Mouse (Mus musculus): Measurements from ENCODE around the gene Zic1.

DNA sequence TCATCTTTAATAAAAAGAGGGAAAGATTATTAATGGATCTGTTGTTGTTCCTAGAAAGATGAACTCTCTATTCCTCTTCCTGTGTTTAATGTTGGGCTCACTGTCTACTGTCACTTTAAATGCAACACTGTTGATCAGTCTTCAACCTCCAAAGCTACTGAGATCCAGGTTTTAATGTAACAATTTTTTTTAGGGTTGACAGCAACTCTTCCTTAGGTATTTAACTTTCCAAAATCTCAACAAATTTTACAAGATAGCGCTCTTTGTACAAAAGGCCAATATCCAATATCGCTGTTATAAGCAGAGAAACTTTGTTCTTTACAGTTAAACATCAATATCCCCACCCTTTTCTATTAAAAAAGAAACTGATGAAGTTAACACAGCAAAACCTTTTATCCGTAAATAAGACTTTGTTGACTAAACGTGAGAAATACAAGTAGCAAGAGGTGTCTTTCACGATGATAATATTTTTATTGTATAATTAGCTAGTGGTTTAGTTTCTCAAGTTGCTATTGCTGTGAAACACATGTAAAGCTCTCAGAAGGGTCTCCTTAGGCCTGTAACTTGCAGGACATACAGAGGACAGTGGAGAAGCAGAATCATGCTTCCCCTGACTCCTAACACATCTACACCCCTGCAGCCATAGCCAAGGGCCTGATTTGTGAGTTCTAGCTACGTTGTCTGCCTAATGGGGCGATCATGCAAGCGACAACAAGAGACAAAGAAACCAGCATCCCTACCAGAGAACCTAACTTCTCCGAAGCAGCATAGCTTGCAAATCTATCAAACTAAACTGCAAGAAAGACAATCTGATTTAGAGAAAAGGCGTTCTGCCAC lies 6.5 kb downstream of the Zic1 start:
- TF ChIP-seq CTCF (IDR thresholded peaks at IDR 0.05; ENCODE audit: borderline replicate concordance, control insufficient read depth, extremely low read depth, insufficient read depth, low read length, poor library complexity) (no peak), POLR2A (IDR thresholded peaks at IDR 0.05; ENCODE audit: control insufficient read depth, extremely low read depth, insufficient read depth, low read length, poor library complexity) (no peak)
